Mouse (Mus musculus): ENCODE measurements around the gene Sgca. TPM values are rescaled to one million over a fixed set of nuclear protein-coding genes. Genes with fewer than 3 reads are reported as not detected.

Gene Sgca
- polyA plus RNA-seq, 1 experiment from 2014 or later = not detected

DNA sequence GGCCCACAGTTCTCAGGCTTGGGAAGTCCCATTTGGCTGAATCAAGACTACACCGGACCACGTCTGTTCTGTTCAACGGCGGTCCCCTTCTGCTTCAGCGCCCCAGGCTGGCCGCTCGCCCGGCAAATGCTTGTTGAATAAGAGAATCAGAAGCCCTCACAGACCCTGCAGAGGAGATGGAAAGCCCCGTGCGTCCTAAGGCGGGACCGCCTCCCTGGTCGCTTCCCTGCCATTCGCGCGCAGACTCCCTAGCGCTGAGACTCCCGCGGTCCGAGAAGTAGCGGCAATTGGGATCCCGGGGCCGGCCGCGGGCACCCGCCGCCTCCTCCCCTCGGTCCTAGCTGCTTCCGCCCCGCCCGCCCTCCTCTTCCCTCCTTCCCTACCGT lies 33.5 kb upstream of the Sgca start, which contains the start of gene Samd14:
TSS of gene Samd14 (plus strand) at position 251 of the 386 bp plus-strand sequence.
- Histone ChIP-seq H3K9ac (peak within 1 kb of the TSS; percentile 77), H3K4me1 (replicated peaks) (peaks cover 33% of the 10 kb centered on the region), H3K27me3 (replicated peaks) (no peaks in the 10 kb centered on the region), H3K9me3 (no peaks in the 10 kb centered on the region), H3K27ac (peak within 1 kb of the TSS; percentile 88), H3K4me3 (replicated peaks) (peak within 1 kb of the TSS; percentile 63), H3K4me2 (replicated peaks) (peak within 1 kb of the TSS; percentile 76), H3K36me3 (peaks cover 5% of the 10 kb centered on the region; the same call in 1 of the 2 replicates)
- peak; percentile 70 for ATAC-seq
- WGBS = under 1% methylated on average over 30 of the region's 32 CpGs

DNA sequence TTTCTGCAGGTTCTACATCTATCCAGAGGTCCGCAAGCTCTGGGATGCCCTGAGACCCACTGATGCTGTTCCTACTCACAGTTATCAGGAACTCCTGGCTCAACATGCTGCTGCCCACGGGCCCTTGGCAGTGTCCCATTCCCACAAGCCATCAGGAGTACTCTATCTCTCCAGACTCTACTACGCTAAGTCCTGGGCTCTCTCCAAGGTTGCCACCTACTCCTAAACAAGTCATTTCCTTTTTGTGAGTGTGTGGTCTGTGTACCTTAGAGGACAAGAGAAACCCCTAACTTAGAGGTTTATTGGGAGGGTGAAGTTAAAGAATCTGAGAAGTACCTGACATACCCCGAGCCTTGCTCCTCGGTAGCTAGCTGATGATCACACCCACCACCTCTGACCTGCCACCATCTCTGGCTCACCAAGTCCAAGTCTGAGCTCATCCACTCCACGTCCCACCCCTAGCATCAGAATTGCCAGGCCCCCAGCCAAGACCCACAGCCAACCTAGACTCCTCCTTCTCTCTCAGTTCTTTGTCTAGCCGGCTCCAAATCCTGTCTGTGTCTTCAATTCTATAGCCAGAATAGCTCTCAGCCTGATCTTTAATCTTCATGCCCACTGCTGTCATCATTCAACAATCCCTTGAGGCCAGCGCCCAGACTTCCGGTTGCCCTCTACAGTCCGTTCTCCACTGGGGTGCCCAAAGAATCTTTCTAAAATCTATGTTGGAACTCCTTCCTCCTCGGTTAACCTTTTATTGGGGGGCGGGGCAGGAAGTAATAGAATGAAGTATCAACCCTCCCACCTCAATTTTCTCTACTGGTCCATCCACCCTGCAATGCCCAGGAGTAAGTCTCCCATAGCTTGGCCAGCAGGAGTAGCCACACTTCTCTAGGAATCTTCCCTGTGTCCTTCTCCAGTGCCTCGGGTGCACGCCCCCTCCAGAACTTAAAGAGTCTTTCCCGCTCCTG lies 32.8 kb upstream of the Sgca start:
- Histone ChIP-seq H3K36me3 (peaks cover 5% of the 10 kb centered on the region; the same call in 1 of the 2 replicates), H3K9ac (peak overlapping the region; percentile 77), H3K4me1 (replicated peaks) (peaks cover 33% of the 10 kb centered on the region), H3K27me3 (replicated peaks) (no peaks in the 10 kb centered on the region), H3K9me3 (no peaks in the 10 kb centered on the region), H3K27ac (peak overlapping the region; percentile 88), H3K4me2 (replicated peaks) (peak overlapping the region; percentile 76), H3K4me3 (replicated peaks) (peak overlapping the region; percentile 63)
- no peak; the same call in none of the 2 replicates for ATAC-seq
- 31% methylated on average over 15 of the region's 15 CpGs for WGBS

DNA sequence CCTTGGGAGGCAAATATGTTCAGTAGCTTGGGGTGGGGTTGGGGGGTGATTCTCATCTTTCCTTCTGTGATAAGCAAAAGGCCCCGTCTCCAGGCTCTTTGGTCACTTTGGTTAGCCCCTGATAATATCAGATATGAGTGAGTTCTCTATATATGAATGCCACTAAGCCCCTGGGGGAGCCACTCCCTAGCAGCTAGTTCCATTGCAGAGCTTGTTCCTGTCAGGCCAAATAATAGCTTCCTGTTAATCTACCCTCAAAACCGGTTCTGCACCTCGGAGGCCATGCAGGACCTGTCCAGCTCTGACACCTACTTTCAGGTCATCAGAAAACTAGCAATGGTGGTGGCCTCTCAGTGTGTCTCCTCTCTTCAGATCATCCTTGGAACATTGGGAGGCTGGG lies 31.3 kb upstream of the Sgca start:
- peaks cover 33% of the 10 kb centered on the region for H3K4me1 ChIP-seq (replicated peaks)
- H3K9me3 ChIP-seq = no peaks in the 10 kb centered on the region
- H3K4me2 ChIP-seq (replicated peaks) = peak overlapping the region; percentile 73; the same call in 1 of the 2 replicates

DNA sequence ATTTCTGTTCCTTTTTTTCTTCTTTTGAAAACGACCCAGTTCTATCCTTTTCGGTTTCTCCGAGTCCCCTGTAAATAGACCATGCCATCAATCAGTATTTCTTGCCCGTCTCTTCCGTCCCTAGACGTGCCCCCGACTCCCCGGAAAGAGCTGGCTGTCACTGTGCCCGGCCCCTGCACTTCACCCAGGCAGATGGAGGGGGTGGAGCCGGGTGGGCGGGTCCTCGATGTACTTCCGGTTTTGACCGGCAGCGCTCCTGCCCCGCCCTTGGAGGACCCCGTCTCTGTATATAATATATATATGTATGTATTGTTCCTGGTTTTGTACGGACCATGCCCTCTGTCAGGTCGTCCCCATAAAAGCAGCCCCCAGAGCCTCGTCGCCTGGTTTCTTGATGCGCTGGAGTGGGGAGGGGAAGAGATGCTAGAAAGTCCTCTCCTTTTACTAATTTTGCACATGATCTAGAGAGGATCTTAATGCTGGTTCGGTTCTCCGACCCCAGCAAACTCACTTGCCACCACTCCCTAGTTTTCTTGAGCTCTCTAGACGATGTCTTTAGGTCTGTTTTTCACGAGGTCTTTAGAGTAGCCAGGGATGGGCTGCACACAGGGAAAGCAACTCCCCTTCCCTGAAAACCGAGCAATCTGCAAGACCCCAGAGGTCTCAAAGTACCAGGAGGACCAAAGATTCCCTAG lies 30.5 kb upstream of the Sgca start:
- Histone ChIP-seq H3K4me2 (replicated peaks) (peak overlapping the region; percentile 73), H3K27ac (peak overlapping the region; percentile 71), H3K4me3 (replicated peaks) (peak overlapping the region; percentile 40), H3K9me3 (no peaks in the 10 kb centered on the region), H3K27me3 (replicated peaks) (no peaks in the 10 kb centered on the region), H3K9ac (peak overlapping the region; percentile 42), H3K4me1 (replicated peaks) (peaks cover 33% of the 10 kb centered on the region), H3K36me3 (peaks cover 17% of the 10 kb centered on the region)
- ATAC-seq = peak; percentile 71
- WGBS = 2% methylated on average over 27 of the region's 27 CpGs

More for the DNA sequence above, 31.3 kb upstream of the Sgca start:
- Histone ChIP-seq H3K9ac (no peak overlapping the region), H3K27ac (peak overlapping the region; percentile 71; the same call in 1 of the 2 replicates), H3K36me3 (peaks cover 10% of the 10 kb centered on the region), H3K4me3 (replicated peaks) (no peak overlapping the region), H3K27me3 (replicated peaks) (no peaks in the 10 kb centered on the region)
- 57% methylated on average over 3 of the region's 3 CpGs for WGBS
- no peak for ATAC-seq

DNA sequence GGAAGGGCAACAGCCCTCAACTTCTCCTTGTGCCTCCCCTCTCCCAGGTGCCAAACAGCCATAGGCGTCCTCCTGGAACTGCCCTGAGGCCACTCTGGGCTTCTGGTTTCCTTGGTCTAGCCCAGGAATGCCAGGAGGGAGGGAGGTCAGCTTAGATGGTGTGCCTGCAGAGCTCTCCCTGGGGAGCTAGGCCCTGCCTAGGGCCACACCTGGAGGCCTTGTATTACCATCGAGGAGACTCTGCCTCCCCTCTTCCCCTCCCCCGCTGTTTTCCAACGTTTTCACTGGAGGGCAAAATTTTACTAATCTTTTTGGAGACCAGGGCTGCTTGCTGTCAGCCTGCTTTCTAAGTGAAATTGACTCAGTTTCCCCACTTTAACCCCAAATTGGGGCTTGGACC lies 29.9 kb upstream of the Sgca start:
- H3K27ac ChIP-seq = 0 out of 2 replicates have a peak overlapping the region, but pooled peaks have one; percentile 71
- peaks cover 30% of the 10 kb centered on the region for H3K4me1 ChIP-seq (replicated peaks)
- H3K9me3 ChIP-seq = no peaks in the 10 kb centered on the region
- H3K4me3 ChIP-seq (replicated peaks) = peak overlapping the region; percentile 40
- H3K27me3 ChIP-seq (replicated peaks) = no peaks in the 10 kb centered on the region
- H3K36me3 ChIP-seq = peaks cover 21% of the 10 kb centered on the region
- H3K9ac ChIP-seq = peak overlapping the region; percentile 42; the same call in 1 of the 2 replicates
- WGBS = 44% methylated on average over 4 of the region's 4 CpGs
- ATAC-seq = no peak
- H3K4me2 ChIP-seq (replicated peaks) = peak overlapping the region; percentile 73

DNA sequence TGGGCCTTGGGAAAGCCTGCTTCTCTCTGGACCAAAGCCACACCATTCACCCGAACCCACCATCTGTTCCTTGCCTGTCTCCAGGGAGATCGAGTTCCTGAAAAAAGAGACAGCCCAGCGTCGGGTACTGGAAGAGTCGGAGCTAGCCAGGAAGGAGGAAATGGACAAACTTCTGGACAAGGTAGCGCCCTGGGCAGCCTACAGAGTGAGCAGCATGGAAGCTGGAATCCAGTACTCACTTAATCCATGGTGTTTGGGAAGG lies 28.7 kb upstream of the Sgca start:
- no peak overlapping the region for H3K4me2 ChIP-seq (replicated peaks)

DNA sequence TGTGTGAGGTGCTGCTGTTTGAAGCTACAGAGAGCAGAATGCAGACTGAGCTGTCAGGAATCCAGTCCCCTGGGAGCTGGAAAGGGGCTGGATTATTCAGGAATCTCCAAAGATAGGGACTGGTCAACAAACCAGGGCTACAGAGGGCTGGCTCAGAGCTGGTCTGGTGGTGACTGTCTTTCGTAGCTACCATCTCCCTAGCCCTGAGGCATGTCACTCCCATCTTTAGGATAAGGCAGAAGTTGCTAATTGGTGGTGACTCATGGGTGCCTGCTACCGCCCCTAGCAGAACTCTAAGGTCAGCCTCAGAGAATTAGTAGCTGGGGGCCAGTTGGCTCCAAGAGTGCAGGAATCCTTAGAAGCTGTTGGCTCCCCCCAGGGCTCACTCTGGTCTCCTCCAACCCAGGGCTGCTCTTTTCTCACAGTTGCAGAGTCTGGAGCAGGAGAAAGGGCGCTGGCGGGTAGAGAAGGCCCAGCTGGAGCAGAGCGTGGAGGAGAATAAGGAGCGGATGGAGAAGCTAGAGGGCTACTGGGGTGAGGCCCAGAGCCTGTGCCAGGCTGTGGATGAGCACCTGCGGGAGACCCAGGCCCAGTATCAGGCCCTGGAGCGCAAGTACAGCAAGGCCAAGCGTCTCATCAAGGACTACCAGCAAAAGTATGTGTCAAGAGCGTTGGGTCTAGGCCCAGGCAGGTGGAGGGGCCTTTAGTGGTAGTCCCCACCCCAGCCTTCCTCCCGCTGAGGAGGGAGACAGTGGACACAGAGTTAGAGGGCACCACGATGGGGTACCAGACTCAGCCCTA lies 28.2 kb upstream of the Sgca start:
- H3K27me3 ChIP-seq (replicated peaks) = no peaks in the 10 kb centered on the region
- H3K9me3 ChIP-seq = no peaks in the 10 kb centered on the region
- WGBS = 81% methylated on average over 12 of the region's 12 CpGs
- H3K4me1 ChIP-seq (replicated peaks) = peaks cover 38% of the 10 kb centered on the region
- no peak overlapping the region for H3K4me3 ChIP-seq (replicated peaks)
- H3K36me3 ChIP-seq = peaks cover 25% of the 10 kb centered on the region
- no peak for ATAC-seq
- no peak overlapping the region for H3K4me2 ChIP-seq (replicated peaks)
- no peak overlapping the region for H3K9ac ChIP-seq
- no peak overlapping the region for H3K27ac ChIP-seq

More for the DNA sequence above, 28.7 kb upstream of the Sgca start:
- peaks cover 21% of the 10 kb centered on the region for H3K36me3 ChIP-seq
- no peak overlapping the region for H3K9ac ChIP-seq
- no peak overlapping the region for H3K4me3 ChIP-seq (replicated peaks)
- H3K4me1 ChIP-seq (replicated peaks) = peaks cover 41% of the 10 kb centered on the region
- 65% methylated on average over 6 of the region's 6 CpGs for WGBS
- no peaks in the 10 kb centered on the region for H3K9me3 ChIP-seq
- no peaks in the 10 kb centered on the region for H3K27me3 ChIP-seq (replicated peaks)
- no peak for ATAC-seq
- H3K27ac ChIP-seq = no peak overlapping the region

DNA sequence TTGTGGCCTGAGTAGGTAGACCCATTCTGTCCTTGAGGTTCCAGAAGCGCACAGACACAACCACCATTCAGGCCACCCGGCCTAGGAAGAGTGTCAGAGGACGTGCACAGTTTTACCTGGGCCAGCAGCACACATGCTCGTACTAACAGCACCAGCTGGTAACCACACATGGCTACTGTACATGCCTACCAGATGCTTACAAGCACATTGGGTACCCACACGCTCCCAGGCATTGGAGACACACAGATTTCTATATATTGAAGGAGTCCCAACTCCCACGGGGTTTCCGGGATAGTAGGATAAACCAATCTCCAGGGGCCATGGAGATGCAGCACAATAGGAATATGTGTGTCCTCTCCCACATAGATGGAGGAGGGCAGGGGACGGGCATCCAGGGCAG lies 26.6 kb upstream of the Sgca start:
- H3K4me3 ChIP-seq (replicated peaks) = no peak overlapping the region
- 94% methylated on average over 8 of the region's 8 CpGs for WGBS
- no peak for ATAC-seq
- H3K27ac ChIP-seq = no peak overlapping the region
- H3K9ac ChIP-seq = no peak overlapping the region
- H3K4me2 ChIP-seq (replicated peaks) = no peak overlapping the region
- no peaks in the 10 kb centered on the region for H3K9me3 ChIP-seq
- peaks cover 33% of the 10 kb centered on the region for H3K36me3 ChIP-seq
- H3K4me1 ChIP-seq (replicated peaks) = peaks cover 35% of the 10 kb centered on the region
- no peaks in the 10 kb centered on the region for H3K27me3 ChIP-seq (replicated peaks)

DNA sequence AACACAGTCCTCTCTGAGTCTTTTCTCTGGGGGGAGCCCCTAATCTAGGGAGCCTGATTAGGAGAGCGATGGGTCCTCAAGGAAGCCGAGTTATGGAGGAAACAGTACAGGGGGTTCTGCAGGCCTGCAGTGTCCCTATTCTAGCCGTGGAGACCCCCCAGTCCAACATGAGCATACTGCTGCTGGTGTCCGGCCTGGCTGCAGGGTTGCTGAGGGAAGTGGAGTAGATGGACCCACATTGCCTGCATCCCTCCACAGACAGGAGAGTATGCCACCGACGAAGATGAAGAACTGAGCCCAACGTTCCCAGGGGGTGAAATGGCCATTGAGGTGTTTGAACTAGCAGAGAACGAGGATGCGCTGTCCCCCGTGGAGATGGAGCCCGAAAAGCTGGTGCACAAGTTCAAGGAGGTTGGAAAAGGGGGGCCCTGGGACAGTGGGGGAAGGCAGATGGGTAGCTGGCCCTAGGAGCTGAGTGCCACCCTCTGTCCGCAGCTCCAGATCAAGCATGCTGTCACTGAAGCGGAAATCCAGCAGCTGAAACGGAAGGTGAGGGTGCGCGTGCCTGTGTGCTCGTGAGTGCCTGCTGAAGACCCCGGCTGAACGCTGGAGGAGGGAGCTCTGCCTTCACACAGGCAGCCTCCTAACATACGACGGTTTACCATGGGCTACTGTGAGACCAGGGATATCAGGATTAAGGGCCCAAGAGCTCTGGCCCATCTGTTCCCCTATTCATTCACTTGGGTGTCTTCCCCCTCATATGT lies 25.6 kb upstream of the Sgca start:
- no peak for ATAC-seq
- Histone ChIP-seq H3K4me2 (replicated peaks) (no peak overlapping the region), H3K9ac (no peak overlapping the region), H3K4me3 (replicated peaks) (no peak overlapping the region), H3K9me3 (no peaks in the 10 kb centered on the region), H3K36me3 (peaks cover 34% of the 10 kb centered on the region), H3K27ac (no peak overlapping the region), H3K4me1 (replicated peaks) (peaks cover 32% of the 10 kb centered on the region), H3K27me3 (replicated peaks) (no peaks in the 10 kb centered on the region)
- 88% methylated on average over 21 of the region's 21 CpGs for WGBS

DNA sequence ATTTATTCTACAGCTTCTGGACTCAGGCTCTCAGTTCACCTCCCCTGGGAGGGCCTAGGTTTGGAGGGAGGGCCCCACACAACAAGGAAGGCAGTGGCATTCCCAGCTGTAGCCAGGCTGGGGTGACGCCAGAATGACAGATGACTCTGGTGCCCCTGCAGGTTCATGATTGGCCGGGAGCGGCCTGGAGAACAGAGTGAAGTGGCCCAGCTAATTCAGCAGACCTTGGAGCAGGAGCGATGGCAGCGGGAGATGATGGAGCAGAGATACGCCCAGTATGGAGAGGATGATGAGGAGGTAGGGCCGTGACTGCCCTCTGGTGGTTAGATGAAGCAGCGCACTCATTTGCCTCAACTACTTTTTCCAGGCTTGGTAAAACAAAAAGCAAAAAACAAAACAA lies 24.9 kb upstream of the Sgca start:
- Histone ChIP-seq H3K4me1 (replicated peaks) (peaks cover 29% of the 10 kb centered on the region), H3K9me3 (no peaks in the 10 kb centered on the region), H3K27me3 (replicated peaks) (no peaks in the 10 kb centered on the region), H3K9ac (no peak overlapping the region), H3K36me3 (peaks cover 39% of the 10 kb centered on the region), H3K27ac (peak overlapping the region; percentile 44), H3K4me3 (replicated peaks) (no peak overlapping the region), H3K4me2 (replicated peaks) (no peak overlapping the region)
- peak; percentile 46 for ATAC-seq
- 3% methylated on average over 8 of the region's 8 CpGs for WGBS

DNA sequence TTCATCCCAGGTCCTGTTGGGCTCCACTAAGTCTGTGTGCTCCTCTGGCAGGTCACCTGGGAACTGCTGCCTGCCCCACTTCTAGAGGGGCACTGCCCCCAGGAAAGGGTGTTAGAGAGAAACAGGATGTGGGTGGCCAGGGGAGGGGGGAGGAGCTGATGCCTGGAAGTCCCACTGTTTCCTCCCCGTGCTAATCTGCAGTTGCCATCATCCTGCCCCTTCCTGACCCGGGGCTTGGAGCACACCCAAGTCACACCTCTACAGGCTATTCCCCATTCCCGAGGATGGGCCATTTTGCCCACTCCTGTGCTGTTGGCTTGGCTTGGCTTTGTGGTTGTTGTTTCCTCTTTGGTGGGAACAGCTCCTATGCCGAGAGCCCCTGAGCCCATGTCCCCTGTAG lies 24.4 kb upstream of the Sgca start:
- Histone ChIP-seq H3K4me3 (replicated peaks) (no peak overlapping the region), H3K9me3 (no peaks in the 10 kb centered on the region), H3K9ac (no peak overlapping the region), H3K27me3 (replicated peaks) (no peaks in the 10 kb centered on the region), H3K4me2 (replicated peaks) (no peak overlapping the region), H3K27ac (peak overlapping the region; percentile 44; the same call in 1 of the 2 replicates), H3K4me1 (replicated peaks) (peaks cover 30% of the 10 kb centered on the region), H3K36me3 (peaks cover 39% of the 10 kb centered on the region)
- ATAC-seq = no peak
- 41% methylated on average over 4 of the region's 4 CpGs for WGBS

Data from intestine, embryonic 15.5 days (tissue).